Mouse (Mus musculus): ENCODE measurements around the gene Usp53. TPM values are rescaled to one million over a fixed set of nuclear protein-coding genes. Genes with fewer than 3 reads are reported as not detected.

Usp53 gene
- polyA plus RNA-seq, 1 experiment from 2014 or later: 10.3 TPM

GRCm38 (mm10) chr3:122907841-122908240 lies 76.5 kb downstream of the Usp53 start:
- no peak for ATAC-seq (ENCODE audit: insufficient number of reproducible peaks, low FRiP score, low TSS enrichment, low read depth)
- H3K4me1 ChIP-seq: no peaks in the 10 kb centered on the region
- 93% methylated on average over 2 of the region's 2 CpGs for WGBS
- no peaks in the 10 kb centered on the region for H3K36me3 ChIP-seq
- H3K4me2 ChIP-seq: no peak overlapping the region
- H3K9ac ChIP-seq: no peak overlapping the region
- no peaks in the 10 kb centered on the region for H3K9me3 ChIP-seq
- H3K27me3 ChIP-seq: no peaks in the 10 kb centered on the region
- no peak overlapping the region for H3K4me3 ChIP-seq
- no peak overlapping the region for H3K27ac ChIP-seq

DNA sequence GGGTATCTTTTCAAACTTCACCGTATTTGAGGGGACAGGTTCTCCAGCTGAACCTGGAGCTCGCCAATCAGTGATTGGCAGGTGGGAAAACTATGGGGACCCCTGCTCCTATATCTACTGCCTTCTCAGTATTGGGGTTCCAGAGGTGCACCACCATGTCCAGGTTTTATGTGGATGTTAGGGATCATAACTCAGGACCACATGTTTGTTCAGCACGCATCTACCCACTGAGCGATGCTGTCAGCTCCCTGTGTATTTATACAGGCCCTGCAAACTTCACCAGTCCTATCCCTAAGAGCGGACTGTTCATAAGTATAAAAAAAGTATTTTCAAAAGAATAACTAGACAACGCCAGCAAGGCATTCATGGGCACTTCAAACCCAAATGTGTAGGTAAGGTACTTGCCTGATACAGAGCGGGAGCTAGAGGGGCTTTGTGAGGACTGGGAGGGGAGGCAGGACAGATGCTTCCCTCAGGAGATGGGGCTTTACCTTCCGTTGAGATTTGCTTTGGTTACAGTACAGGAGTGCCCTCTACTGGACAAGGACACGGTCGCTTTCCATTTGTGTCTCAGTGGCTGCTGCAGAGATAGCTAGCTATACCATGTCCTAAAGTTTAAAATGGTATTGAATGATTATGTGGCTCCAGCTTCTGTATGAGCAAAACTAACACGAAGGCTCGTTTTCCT lies 80.4 kb downstream of the Usp53 start:
- 43% methylated on average over 12 of the region's 12 CpGs for WGBS
- no peaks in the 10 kb centered on the region for H3K36me3 ChIP-seq
- H3K27ac ChIP-seq: no peak overlapping the region
- no peak overlapping the region for H3K4me2 ChIP-seq
- no peaks in the 10 kb centered on the region for H3K4me1 ChIP-seq
- H3K27me3 ChIP-seq: no peaks in the 10 kb centered on the region
- no peaks in the 10 kb centered on the region for H3K9me3 ChIP-seq
- H3K9ac ChIP-seq: no peak overlapping the region
- H3K4me3 ChIP-seq: no peak overlapping the region
- ATAC-seq (ENCODE audit: insufficient number of reproducible peaks, low FRiP score, low TSS enrichment, low read depth): no peak

- no peak overlapping the region for H3K9ac ChIP-seq
- H3K4me3 ChIP-seq: no peak overlapping the region
- ATAC-seq (ENCODE audit: insufficient number of reproducible peaks, low FRiP score, low TSS enrichment, low read depth): no peak
- WGBS: 54% methylated on average over 6 of the region's 6 CpGs
- H3K27me3 ChIP-seq: no peaks in the 10 kb centered on the region
- H3K27ac ChIP-seq: no peak overlapping the region
- H3K4me2 ChIP-seq: no peak overlapping the region
- no peaks in the 10 kb centered on the region for H3K36me3 ChIP-seq
- no peaks in the 10 kb centered on the region for H3K4me1 ChIP-seq
- H3K9me3 ChIP-seq: no peaks in the 10 kb centered on the region
Observed at GRCm38 (mm10) chr3:122898254-122898653, 86.1 kb downstream of the Usp53 start.

DNA sequence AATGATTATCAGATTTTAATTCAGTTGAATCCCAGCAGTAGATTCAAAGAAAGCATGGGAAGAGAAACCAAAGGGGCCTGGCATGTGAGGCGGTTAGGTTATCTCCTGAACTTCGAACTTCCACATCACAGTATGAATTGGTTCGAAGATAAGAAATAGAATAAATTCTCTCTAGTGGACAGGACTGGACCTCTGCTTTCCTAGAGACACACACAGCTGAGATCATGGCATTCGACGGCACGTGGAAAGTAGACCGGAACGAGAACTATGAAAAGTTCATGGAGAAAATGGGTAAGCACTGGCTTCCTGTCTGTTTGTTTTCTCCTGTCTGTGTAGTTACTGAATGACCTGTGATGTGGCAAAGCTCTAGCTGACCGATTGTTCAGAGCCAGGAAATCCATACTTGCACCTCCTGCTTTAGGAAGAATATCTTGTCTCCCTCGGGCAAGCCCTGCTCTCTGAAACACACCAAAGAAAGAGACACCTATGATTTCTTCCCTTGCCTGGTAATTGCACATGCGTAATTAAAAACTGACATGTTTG lies 89.0 kb downstream of the Usp53 start:
- Histone ChIP-seq H3K9me3 (no peaks in the 10 kb centered on the region), H3K4me2 (no peak overlapping the region), H3K27ac (no peak overlapping the region), H3K4me3 (no peak overlapping the region), H3K36me3 (no peaks in the 10 kb centered on the region), H3K9ac (no peak overlapping the region), H3K27me3 (no peaks in the 10 kb centered on the region), H3K4me1 (no peaks in the 10 kb centered on the region)
- 86% methylated on average over 11 of the region's 11 CpGs for WGBS
- ATAC-seq (ENCODE audit: insufficient number of reproducible peaks, low FRiP score, low TSS enrichment, low read depth): no peak

DNA sequence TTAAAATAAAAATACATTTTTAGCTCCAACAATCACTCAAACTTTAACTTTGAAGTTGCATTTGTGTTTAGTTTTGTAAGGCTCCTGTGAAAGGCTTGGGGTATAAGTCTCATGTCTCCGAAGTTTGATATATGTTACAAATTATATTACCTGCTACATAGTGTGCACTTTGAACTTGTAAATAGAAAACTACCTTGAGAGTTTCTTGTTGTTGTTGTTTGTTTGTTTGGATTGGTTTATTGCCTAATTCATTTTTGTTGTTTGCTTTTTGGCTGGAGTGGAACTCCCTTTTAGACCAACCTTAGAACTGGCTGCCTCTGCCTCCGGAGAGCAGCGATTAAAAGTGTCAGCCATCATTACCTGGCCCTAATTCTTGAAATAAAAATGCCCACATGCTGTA lies 89.5 kb downstream of the Usp53 start, which contains the start of gene Fabp2:
Gene Fabp2, plus strand, starts transcription at position 301 of the 400 bp plus-strand sequence.
- Histone ChIP-seq H3K4me2 (no peak within 1 kb of the TSS), H3K4me1 (no peaks in the 10 kb centered on the region), H3K27ac (no peak within 1 kb of the TSS), H3K27me3 (no peaks in the 10 kb centered on the region), H3K36me3 (no peaks in the 10 kb centered on the region), H3K9me3 (no peaks in the 10 kb centered on the region), H3K4me3 (no peak within 1 kb of the TSS), H3K9ac (no peak within 1 kb of the TSS)
- no peak for ATAC-seq (ENCODE audit: insufficient number of reproducible peaks, low FRiP score, low TSS enrichment, low read depth)
- 91% methylated on average over 3 of the region's 3 CpGs for WGBS

DNA sequence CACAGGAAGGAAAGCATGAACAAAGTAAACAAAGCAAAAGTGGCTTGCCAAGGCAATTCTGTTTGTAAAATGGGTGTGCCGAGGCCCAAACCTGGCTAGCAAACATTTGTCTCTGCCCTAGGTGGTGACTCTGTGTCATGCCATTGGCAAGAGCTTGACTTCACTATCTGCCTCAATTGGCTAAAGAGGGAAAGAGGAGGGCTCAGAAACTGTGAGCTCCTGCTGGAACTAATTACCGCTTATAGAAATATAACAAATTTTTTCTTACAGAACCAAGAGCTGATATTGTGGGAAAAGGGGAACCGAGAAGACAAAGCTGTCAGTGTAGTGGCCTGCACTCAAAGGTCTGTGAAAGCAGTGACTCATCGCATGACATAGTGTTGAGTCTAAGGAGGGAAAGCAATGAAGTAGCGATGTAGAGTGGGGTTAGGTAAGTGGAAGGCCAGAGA lies 95.9 kb downstream of the Usp53 start:
- Histone ChIP-seq H3K27me3 (no peaks in the 10 kb centered on the region), H3K36me3 (no peaks in the 10 kb centered on the region), H3K9me3 (no peaks in the 10 kb centered on the region), H3K9ac (no peak overlapping the region), H3K27ac (no peak overlapping the region), H3K4me3 (no peak overlapping the region), H3K4me1 (0 out of 2 replicates have a peak, but pooled peaks cover 2% of the 10 kb centered on the region), H3K4me2 (no peak overlapping the region)
- no peak for ATAC-seq (ENCODE audit: insufficient number of reproducible peaks, low FRiP score, low TSS enrichment, low read depth)
- WGBS: 71% methylated on average over 5 of the region's 5 CpGs

DNA sequence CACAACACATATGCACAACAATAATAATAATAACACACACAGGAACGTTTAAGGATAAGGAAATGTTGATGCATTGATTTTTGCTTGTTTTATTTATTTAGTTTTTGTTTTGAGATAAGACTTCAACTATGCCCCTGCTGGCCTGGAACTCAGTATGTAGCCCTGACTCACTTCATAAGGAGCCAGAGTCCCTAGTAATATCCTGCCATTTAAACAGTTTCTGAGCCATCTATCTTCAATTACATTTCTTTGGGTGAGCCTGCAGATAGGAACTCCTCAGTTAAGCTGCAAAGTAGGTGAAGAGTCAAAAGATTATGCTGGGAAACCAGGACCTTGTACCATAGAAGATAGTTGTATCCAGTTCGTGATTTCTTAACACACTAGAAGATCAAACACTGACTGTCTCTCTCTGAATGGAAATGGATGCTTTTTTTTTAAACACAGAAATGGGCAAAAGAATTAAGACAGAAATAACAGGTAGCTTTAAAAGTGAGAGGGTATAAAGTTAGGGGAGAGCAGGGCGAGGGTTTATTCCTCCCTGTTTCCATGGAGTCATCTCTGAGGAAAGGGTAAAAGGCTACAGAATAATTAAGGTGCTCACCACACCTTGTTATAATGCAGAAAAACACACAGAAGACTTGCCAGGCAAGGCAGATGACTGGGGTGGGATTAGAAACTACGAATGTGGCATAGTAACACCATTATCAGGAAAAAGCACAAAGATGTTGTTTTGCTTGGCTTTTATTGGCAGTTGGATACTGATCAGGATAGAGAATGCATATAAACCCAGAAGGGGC lies 96.6 kb downstream of the Usp53 start:
- ATAC-seq (ENCODE audit: insufficient number of reproducible peaks, low FRiP score, low TSS enrichment, low read depth): no peak
- Histone ChIP-seq H3K4me1 (0 out of 2 replicates have a peak, but pooled peaks cover 2% of the 10 kb centered on the region), H3K27ac (no peak overlapping the region), H3K36me3 (no peaks in the 10 kb centered on the region), H3K27me3 (no peaks in the 10 kb centered on the region), H3K9ac (no peak overlapping the region), H3K4me2 (no peak overlapping the region), H3K4me3 (no peak overlapping the region), H3K9me3 (no peaks in the 10 kb centered on the region)
- WGBS: 79% methylated on average over 4 of the region's 4 CpGs

Small RNA genes lying within 50 kb of the gene (microRNA-seq; reads per million reads assigned to microRNA genes)
- gene Gm22066: not detected

Other genes starting within 250 kb of the Usp53 start
- gene Fabp2, start 89.4 kb downstream of the Usp53 start, polyA plus RNA-seq (2015; fragmentation: Nextera tagmentation; extraction: Ambion mirVana): not detected in 2 replicates
- gene Gm10959, start 65.2 kb downstream of the Usp53 start, polyA plus RNA-seq (2015; fragmentation: Nextera tagmentation; extraction: Ambion mirVana): not detected in 2 replicates
- 119 and 138 TPM in 2 replicates for gene 1810037I17Rik, start 60.3 kb downstream of the Usp53 start, polyA plus RNA-seq (2015; fragmentation: Nextera tagmentation; extraction: Ambion mirVana)
- 23.0 and 75.0 TPM in 2 replicates for gene Myoz2, start 50.5 kb upstream of the Usp53 start, polyA plus RNA-seq (2015; fragmentation: Nextera tagmentation; extraction: Ambion mirVana)